Mouse (Mus musculus) forebrain, postnatal 0 days (tissue): ENCODE data around the gene Tmem110. TPM values are rescaled to one million over a fixed set of nuclear protein-coding genes. Genes with fewer than 3 reads are reported as not detected.

Source experiments
- ATAC-seq: fragments of 200-750 bp; cut with Nextera tagmentation; 2 replicates; pipeline ENCODE4 v1.8.0; 2017; ENCODE audit warnings: mild to moderate bottlenecking, moderate library complexity
- DNase-seq: peaks from one replicate; pipeline ENCODE4 v3.0.0-alpha.2; 2015
- H3K27ac ChIP-seq: fragments of 300-500 bp; sonication (generic); 2 replicates; pipeline ENCODE4 v1.5.1; 2014; ENCODE audit warnings: low read depth, mild to moderate bottlenecking, antibody characterized with exemption, low read length, moderate library complexity, mixed read lengths
- H3K27me3 ChIP-seq: fragments of 300-500 bp; sonication (generic); 2 replicates; pipeline ENCODE4 v1.6.1; 2014; ENCODE audit warnings: mild to moderate bottlenecking, low read length, mixed read lengths; ENCODE audit not compliant: insufficient read depth
- H3K36me3 ChIP-seq: fragments of 300-500 bp; sonication (generic); 2 replicates; pipeline ENCODE4 v1.6.1; 2014; ENCODE audit warnings: mild to moderate bottlenecking, moderate library complexity; ENCODE audit not compliant: insufficient read depth
- H3K4me1 ChIP-seq: fragments of 300-500 bp; sonication (generic); 2 replicates; pipeline ENCODE4 v1.6.1; 2014; ENCODE audit warnings: antibody characterized with exemption; ENCODE audit not compliant: insufficient read depth
- H3K4me2 ChIP-seq: fragments of 300-500 bp; sonication (generic); 2 replicates; pipeline ENCODE4 v1.6.1; 2014; ENCODE audit warnings: low read depth, mild to moderate bottlenecking, moderate library complexity
- H3K4me3 ChIP-seq: fragments of 300-500 bp; sonication (generic); 2 replicates; pipeline ENCODE4 v1.5.1; 2014; ENCODE audit warnings: low read depth, low read length, mixed read lengths
- H3K9ac ChIP-seq: fragments of 300-500 bp; sonication (generic); 2 replicates; pipeline ENCODE4 v1.6.1; 2014; ENCODE audit warnings: mild to moderate bottlenecking
- H3K9me3 ChIP-seq: fragments of 300-500 bp; sonication (generic); 2 replicates; pipeline ENCODE4 v1.6.1; 2016; ENCODE audit warnings: low read length
- CTCF ChIP-seq: sonication (generic); IDR thresholded peaks from 2 replicates; pipeline ENCODE4 v1.5.1; 2016; ENCODE audit warnings: antibody characterized with exemption, control low read depth, low read depth
- WGBS: fragments of 180-500 bp; shearing (Covaris S2); extraction: QIAGEN DNeasy Blood & Tissue Kit; methylation state at CpG from one replicate; pipeline ENCODE4 v1.1.7; 2014; 5-methylcytosine and 5-hydroxymethylcytosine counted together
- polyA plus RNA-seq: library from polyadenylated mRNA; unstranded; fragments of >200 nt; fragmentation: Nextera tagmentation; extraction: Ambion mirVana; gene quantifications from 2 replicates; pipeline ENCODE4 v1.2.1, GENCODE M21; 2015
- total RNA-seq: library from RNA; depleted of rRNA; stranded (reverse); fragments of >200 nt; gene quantifications from 2 replicates; pipeline ENCODE4 v1.2.3, GENCODE M21; 2014; rRNA removed

The Tmem110 gene
- total RNA-seq = 18.6 and 19.0 TPM in 2 replicates
- 10.2 and 12.0 TPM in 2 replicates for polyA plus RNA-seq

DNA sequence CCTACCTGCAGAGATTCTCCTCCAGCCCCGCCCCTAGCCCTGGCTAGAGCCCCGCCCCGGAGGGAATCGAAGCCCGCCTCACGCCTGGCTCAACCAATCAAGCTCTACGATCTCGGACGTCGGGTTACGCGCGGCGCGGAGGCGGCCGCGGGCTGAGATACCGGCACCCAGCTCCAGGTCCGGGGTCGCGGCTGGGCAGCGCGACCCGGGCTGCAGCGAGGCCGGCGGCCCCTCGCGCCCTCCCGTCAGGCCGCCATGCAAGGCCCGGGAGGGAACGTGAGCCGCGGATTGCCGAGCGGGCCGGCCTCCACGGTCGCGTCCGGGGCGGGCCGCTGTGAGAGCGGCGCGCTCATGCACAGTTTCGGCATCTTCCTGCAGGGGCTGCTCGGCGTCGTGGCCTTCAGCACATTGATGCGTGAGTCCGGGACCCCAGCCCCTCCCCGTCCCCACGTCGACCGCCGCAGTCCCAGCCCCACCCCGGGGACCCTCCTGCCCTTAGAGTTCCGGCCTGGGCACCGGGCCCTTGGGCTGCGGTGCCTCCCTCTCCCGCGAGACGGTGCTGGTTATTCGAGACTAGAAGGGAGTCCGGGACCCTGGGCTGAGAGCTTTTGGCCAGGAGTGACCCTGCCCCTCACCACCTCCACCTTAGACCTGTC lies at the start of gene Tmem110:
Gene Tmem110, plus strand, starts transcription at position 115 of the 656 bp plus-strand sequence.
- no peaks in the 10 kb centered on the region for H3K27me3 ChIP-seq
- 2% methylated on average over 59 of the region's 68 CpGs for WGBS
- peak; percentile 60 for TF ChIP-seq CTCF
- peak within 1 kb of the TSS; percentile 75 for H3K27ac ChIP-seq
- peak; percentile 89 for DNase-seq
- peak; percentile 99 for ATAC-seq
- H3K9me3 ChIP-seq = no peaks in the 10 kb centered on the region
- H3K4me3 ChIP-seq = peak within 1 kb of the TSS; percentile 95
- peaks cover 18% of the 10 kb centered on the region; the same call in 1 of the 2 replicates for H3K4me1 ChIP-seq
- H3K9ac ChIP-seq = peak within 1 kb of the TSS; percentile 81
- peak within 1 kb of the TSS; percentile 83 for H3K4me2 ChIP-seq
- no peaks in the 10 kb centered on the region for H3K36me3 ChIP-seq

GRCm38 (mm10) chr14:30784614-30785013 lies 40.8 kb upstream of the Tmem110 start:
- no peak overlapping the region for H3K27ac ChIP-seq
- no peaks in the 10 kb centered on the region for H3K4me1 ChIP-seq
- 94% methylated on average over 6 of the region's 6 CpGs for WGBS
- H3K9me3 ChIP-seq = no peaks in the 10 kb centered on the region
- ATAC-seq (no peak), DNase-seq (no peak)
- H3K36me3 ChIP-seq = peaks cover 16% of the 10 kb centered on the region
- TF ChIP-seq CTCF = no peak
- no peak overlapping the region for H3K9ac ChIP-seq
- H3K4me3 ChIP-seq = no peak overlapping the region
- no peaks in the 10 kb centered on the region for H3K27me3 ChIP-seq
- no peak overlapping the region for H3K4me2 ChIP-seq

DNA sequence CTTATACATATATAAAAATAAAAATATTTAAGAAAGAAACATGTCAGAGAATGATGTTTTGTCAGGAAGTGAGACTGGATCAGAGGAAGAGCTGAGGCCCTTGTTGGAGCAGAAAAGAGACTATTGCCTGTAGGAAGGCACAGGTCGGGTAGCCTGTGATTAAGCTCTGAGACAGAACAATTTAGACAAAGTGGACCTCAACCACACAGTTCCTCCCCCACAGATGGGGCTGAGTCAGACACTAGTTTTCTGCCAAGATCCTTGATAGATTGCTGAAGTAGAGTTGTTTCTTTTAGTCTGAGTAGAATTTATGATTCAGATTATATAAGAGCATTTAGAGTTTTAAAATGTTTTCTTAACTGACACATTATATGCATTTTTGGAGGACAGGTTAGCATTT lies 35.9 kb upstream of the Tmem110 start:
- Histone ChIP-seq H3K36me3 (peaks cover 14% of the 10 kb centered on the region), H3K27me3 (no peaks in the 10 kb centered on the region), H3K4me2 (no peak overlapping the region), H3K9me3 (no peaks in the 10 kb centered on the region), H3K4me3 (no peak overlapping the region), H3K27ac (no peak overlapping the region), H3K4me1 (no peaks in the 10 kb centered on the region), H3K9ac (no peak overlapping the region)
- no peak for TF ChIP-seq CTCF
- DNase-seq (no peak), ATAC-seq (no peak)
- 43% methylated on average over 1 of the region's 1 CpGs for WGBS

DNA sequence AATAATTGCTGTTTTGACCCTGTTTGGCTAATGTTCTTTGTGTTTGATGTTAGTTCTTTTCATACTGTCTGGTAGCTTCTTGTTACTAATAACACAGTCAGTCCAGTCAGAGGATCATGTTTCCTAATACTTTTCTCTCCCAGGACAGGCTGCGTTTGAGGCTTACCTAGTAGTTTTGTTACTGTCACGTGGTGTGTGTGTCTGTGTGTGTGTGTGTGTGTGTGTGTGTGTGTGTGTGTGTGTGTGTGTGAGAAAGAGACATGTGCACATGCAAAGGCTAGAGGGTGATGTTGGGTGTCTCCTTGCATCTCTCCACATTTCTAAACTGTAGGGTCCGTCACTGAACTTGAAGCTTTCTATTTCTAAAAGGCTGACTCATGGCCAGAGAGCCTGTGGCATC lies 32.5 kb upstream of the Tmem110 start:
- Histone ChIP-seq H3K4me1 (no peaks in the 10 kb centered on the region), H3K9me3 (no peaks in the 10 kb centered on the region), H3K4me3 (no peak overlapping the region), H3K27ac (no peak overlapping the region), H3K36me3 (peaks cover 6% of the 10 kb centered on the region), H3K9ac (no peak overlapping the region), H3K27me3 (no peaks in the 10 kb centered on the region), H3K4me2 (no peak overlapping the region)
- TF ChIP-seq CTCF = no peak
- no peak for ATAC-seq
- no peak for DNase-seq
- WGBS = 84% methylated on average over 3 of the region's 3 CpGs

GRCm38 (mm10) chr14:30801756-30802155 lies 23.6 kb upstream of the Tmem110 start:
- DNase-seq = no peak
- 94% methylated on average over 2 of the region's 2 CpGs for WGBS
- H3K27ac ChIP-seq = no peak overlapping the region

GRCm38 (mm10) chr14:30821136-30821535 lies 4.3 kb upstream of the Tmem110 start:
- Histone ChIP-seq H3K9me3 (no peaks in the 10 kb centered on the region), H3K9ac (no peak overlapping the region), H3K27ac (no peak overlapping the region), H3K36me3 (peaks cover 31% of the 10 kb centered on the region), H3K4me1 (0 out of 2 replicates have a peak, but pooled peaks cover 3% of the 10 kb centered on the region), H3K4me3 (no peak overlapping the region), H3K4me2 (no peak overlapping the region), H3K27me3 (no peaks in the 10 kb centered on the region)
- no peak for TF ChIP-seq CTCF
- DNase-seq = no peak
- ATAC-seq = no peak
- 64% methylated on average over 3 of the region's 3 CpGs for WGBS

More at GRCm38 (mm10) chr14:30801756-30802155, 23.6 kb upstream of the Tmem110 start:
- Histone ChIP-seq H3K4me3 (no peak overlapping the region), H3K9ac (no peak overlapping the region), H3K9me3 (no peaks in the 10 kb centered on the region), H3K4me2 (no peak overlapping the region), H3K27me3 (no peaks in the 10 kb centered on the region), H3K4me1 (no peaks in the 10 kb centered on the region), H3K36me3 (peaks cover 16% of the 10 kb centered on the region; the same call in 1 of the 2 replicates)
- ATAC-seq = no peak
- no peak for TF ChIP-seq CTCF

- Histone ChIP-seq H3K4me2 (no peak overlapping the region), H3K9me3 (no peaks in the 10 kb centered on the region), H3K27ac (no peak overlapping the region), H3K4me3 (no peak overlapping the region), H3K4me1 (peaks cover 18% of the 10 kb centered on the region; the same call in 1 of the 2 replicates), H3K27me3 (no peaks in the 10 kb centered on the region), H3K9ac (no peak overlapping the region), H3K36me3 (0 out of 2 replicates have a peak, but pooled peaks cover 10% of the 10 kb centered on the region)
- no peak for ATAC-seq
- no peak for TF ChIP-seq CTCF
- DNase-seq = no peak
- WGBS = 72% methylated on average over 6 of the region's 6 CpGs
These were observed 864 bp upstream of the Tmem110 start for GRCm38 (mm10) chr14:30824456-30824995.
